Mouse (Mus musculus): ENCODE measurements around the gene Ccdc171. TPM values are rescaled to one million over a fixed set of nuclear protein-coding genes. Genes with fewer than 3 reads are reported as not detected.

The Ccdc171 gene
- polyA plus RNA-seq, 1 experiment = 1.5 TPM

DNA sequence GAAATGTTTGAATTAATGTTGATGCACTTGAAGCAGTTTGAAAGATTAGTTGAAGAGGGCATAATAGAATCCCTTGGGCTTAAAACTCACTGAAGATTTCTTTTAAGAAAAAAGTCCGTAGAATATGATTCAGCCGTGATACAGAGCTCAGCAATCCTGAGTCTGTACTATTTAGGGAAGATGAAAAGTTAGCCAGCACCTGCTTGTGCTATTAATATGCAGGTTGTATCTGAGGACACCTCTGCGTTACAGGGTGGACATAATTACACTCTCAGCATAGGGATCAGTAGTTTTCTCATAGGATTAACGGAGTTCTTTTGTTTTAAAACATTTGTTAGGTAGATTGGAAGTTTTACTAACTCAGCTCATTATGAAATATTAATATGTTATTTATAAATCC, 291.6 kb downstream of the Ccdc171 start:
- TF ChIP-seq POLR2A (IDR thresholded peaks at IDR 0.05; ENCODE audit: borderline replicate concordance, extremely low read depth, low read depth, low read length) (no peak), CTCF (IDR thresholded peaks at IDR 0.05; ENCODE audit: insufficient read depth, low read length) (no peak)
- WGBS = 93% methylated on average over 4 of the region's 4 CpGs
- Histone ChIP-seq H3K4me3 (replicated peaks; ENCODE audit: extremely low read depth, low read depth, low read length) (no peak overlapping the region), H3K4me1 (ENCODE audit: control insufficient read depth, insufficient read depth, low read length) (no peaks in the 10 kb centered on the region)
- no peak for DNase-seq

DNA sequence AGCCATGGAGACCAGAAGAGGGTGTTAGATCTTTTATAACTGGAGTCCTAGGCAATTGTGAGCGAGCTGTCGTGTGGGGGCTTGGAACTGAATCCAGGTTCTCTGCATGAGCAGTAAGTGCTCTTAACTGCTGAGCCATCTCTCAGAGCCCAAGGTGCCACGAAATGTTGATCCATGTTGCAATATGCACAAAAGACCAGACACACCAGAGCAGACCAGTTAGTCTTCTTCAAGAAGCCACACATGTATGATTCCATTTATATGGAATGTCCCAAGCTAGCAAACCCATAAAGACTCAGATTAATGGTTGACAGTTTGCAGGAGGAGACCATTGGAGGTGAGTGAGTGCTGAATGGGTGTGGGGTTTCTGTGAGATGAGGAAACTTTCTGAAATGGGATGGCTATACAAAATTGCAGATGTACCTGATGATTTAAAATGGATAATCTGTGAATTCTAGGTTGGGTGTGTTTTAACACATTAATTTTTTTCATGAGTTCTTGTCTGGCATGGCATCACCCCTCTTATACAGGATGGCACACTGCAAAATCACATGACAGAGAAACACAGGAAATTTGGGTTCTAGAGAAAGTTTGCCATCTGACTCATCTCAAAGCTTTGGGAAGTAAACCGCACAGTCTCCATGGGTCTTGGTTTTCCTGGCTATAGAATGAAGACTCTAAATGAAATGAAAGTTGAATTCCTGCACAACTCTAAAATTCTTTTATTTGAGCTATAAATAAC, 304.5 kb downstream of the Ccdc171 start:
- no peaks in the 10 kb centered on the region for H3K4me1 ChIP-seq (ENCODE audit: control insufficient read depth, insufficient read depth, low read length)
- DNase-seq = no peak
- H3K4me3 ChIP-seq (replicated peaks; ENCODE audit: extremely low read depth, low read depth, low read length) = no peak overlapping the region
- TF ChIP-seq CTCF (IDR thresholded peaks at IDR 0.05; ENCODE audit: insufficient read depth, low read length) = no peak
- WGBS = 87% methylated on average over 4 of the region's 4 CpGs

DNA sequence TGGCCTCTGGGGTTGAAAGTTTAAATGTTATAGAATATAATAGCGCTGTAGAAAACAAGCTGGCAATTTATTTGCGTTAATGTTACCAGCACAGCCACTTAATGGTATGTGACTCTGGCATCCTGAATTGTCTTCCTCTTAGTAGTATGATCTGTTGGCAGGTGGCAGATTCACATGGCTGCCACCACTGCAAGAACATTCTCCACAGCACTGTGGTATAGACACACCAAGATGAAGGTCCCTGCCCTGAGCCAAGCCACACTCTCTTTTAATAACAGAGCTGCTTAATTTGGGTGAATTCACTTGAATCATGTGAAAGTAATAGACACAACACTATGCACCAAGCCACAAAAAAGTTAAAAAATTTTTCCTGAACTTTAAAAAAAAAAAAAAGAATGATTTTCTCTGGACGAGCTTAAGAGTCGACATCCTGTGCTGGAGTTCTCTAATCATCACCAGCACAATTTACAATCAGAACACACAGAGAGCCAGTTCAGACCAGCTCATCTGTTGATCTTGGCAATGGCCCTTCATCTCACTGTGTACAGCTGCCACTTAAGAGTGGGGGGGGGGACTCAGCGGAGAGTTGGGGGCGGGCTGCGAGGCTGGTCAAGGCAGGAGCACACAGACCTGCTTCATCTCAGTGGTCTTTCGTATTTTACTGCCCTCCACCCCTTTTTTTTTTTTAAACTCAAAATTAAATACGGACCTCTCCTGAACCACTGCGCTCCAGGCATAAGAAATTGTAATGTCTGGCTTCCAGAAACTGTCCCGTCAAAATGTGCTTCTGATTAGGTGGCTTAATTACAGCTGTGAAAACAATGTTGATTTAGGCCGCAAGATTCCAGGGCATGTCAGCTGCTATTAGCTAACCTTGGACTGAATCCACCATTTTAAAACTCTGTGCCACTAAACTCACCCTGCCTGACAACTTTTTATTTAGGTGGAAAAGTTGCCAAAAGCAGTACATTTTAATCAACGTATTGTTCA, 305.8 kb downstream of the Ccdc171 start:
- DNase-seq = no peak

DNA sequence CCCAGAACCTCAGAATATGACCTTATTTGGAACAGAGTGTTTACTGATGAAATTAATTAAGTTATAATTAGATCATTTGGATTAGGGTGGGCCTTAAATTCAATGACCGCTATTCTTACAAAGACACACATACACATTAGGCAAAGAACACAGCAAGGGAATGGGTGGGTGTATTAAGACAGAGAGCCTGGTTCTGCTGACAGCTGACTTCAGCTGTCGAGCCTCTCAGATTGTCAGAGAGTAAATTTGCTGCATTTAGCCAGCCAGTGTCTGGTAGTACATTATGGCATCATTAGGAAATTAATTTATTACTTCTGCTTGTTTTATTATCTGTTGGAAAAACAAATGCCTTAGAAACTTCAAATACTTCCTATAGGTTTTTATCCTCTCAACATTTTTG, 313.7 kb downstream of the Ccdc171 start:
- no peak for DNase-seq
- WGBS = 63% methylated on average over 2 of the region's 2 CpGs
- H3K4me1 ChIP-seq (ENCODE audit: control insufficient read depth, insufficient read depth, low read length) = no peaks in the 10 kb centered on the region
- no peak overlapping the region for H3K4me3 ChIP-seq (replicated peaks; ENCODE audit: extremely low read depth, low read depth, low read length)
- no peak for TF ChIP-seq POLR2A (IDR thresholded peaks at IDR 0.05; ENCODE audit: borderline replicate concordance, extremely low read depth, low read depth, low read length)
- no peak for TF ChIP-seq CTCF (IDR thresholded peaks at IDR 0.05; ENCODE audit: insufficient read depth, low read length)

More for the DNA sequence above, 305.8 kb downstream of the Ccdc171 start:
- no peak for TF ChIP-seq POLR2A (IDR thresholded peaks at IDR 0.05; ENCODE audit: borderline replicate concordance, extremely low read depth, low read depth, low read length)
- no peak for TF ChIP-seq CTCF (IDR thresholded peaks at IDR 0.05; ENCODE audit: insufficient read depth, low read length)
- 46% methylated on average over 13 of the region's 13 CpGs for WGBS
- no peaks in the 10 kb centered on the region for H3K4me1 ChIP-seq (ENCODE audit: control insufficient read depth, insufficient read depth, low read length)
- no peak overlapping the region for H3K4me3 ChIP-seq (replicated peaks; ENCODE audit: extremely low read depth, low read depth, low read length)

DNA sequence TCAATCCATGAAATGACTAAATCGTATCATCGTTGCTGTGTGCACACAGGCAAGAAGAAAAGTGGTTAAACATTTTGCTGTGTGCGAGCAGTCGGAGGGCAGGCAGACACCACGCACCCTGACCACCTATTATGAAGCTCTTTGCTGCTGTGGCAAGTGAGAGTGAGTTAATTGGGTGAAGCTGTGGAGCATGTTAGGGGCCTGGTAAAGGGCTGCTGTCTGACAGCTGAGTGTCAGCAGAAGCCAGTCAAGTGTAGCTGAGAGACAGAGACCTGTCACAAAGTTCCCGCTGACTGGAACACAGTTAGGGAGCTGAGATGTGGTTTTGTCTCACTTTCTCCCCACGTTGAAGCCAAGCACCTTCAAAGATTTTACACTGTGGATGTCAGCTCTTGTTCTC, 321.0 kb downstream of the Ccdc171 start:
- TF ChIP-seq CTCF (IDR thresholded peaks at IDR 0.05; ENCODE audit: insufficient read depth, low read length) (no peak), POLR2A (IDR thresholded peaks at IDR 0.05; ENCODE audit: borderline replicate concordance, extremely low read depth, low read depth, low read length) (no peak)
- no peak for DNase-seq
- H3K4me1 ChIP-seq (ENCODE audit: control insufficient read depth, insufficient read depth, low read length) = no peaks in the 10 kb centered on the region
- WGBS = 73% methylated on average over 7 of the region's 7 CpGs
- no peak overlapping the region for H3K4me3 ChIP-seq (replicated peaks; ENCODE audit: extremely low read depth, low read depth, low read length)

DNA sequence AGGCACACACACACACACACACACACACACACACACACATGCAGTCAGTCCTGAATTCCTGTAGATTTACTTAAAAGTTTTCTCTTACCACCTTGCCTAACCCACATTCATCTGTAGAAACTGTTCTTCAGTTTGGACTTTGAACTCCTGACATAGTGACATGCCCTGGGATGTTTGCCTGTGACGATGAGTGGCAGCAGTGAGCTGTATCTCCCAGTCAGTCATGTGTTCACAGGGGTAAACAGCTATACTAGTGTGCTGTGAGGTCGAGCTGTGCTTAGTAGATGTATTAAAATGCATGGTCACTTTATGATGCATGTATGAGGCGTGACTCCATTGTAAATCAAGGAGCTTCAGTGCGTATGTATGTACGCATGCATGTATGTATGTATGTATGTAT, 328.5 kb downstream of the Ccdc171 start:
- DNase-seq = no peak
- Histone ChIP-seq H3K4me3 (replicated peaks; ENCODE audit: extremely low read depth, low read depth, low read length) (no peak overlapping the region), H3K4me1 (ENCODE audit: control insufficient read depth, insufficient read depth, low read length) (no peaks in the 10 kb centered on the region)
- WGBS = 91% methylated on average over 5 of the region's 5 CpGs
- TF ChIP-seq POLR2A (IDR thresholded peaks at IDR 0.05; ENCODE audit: borderline replicate concordance, extremely low read depth, low read depth, low read length) (no peak), CTCF (IDR thresholded peaks at IDR 0.05; ENCODE audit: insufficient read depth, low read length) (no peak)

DNA sequence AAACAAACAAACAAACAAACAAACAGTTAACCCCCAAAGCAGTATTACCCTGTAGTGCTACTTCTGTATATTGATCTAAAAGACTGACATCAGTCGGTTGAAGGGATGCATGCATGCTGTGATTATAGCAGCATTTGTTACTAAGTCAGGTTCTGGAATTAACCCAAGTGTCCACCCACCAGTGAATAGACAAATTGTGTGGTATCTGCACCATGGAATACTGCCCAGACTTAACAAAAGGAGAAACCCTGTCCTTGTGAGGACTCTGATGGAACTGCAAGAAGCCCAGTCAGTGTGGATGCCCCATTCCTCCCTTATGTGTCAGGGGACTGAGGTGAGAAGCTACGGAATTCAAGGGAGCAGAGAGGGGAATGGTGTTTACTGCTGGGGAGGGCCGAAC, 336.4 kb downstream of the Ccdc171 start:
- WGBS = 61% methylated on average over 3 of the region's 3 CpGs
- no peak for TF ChIP-seq POLR2A (IDR thresholded peaks at IDR 0.05; ENCODE audit: borderline replicate concordance, extremely low read depth, low read depth, low read length)
- no peak for TF ChIP-seq CTCF (IDR thresholded peaks at IDR 0.05; ENCODE audit: insufficient read depth, low read length)
- DNase-seq = no peak
- no peak overlapping the region for H3K4me3 ChIP-seq (replicated peaks; ENCODE audit: extremely low read depth, low read depth, low read length)
- no peaks in the 10 kb centered on the region for H3K4me1 ChIP-seq (ENCODE audit: control insufficient read depth, insufficient read depth, low read length)

DNA sequence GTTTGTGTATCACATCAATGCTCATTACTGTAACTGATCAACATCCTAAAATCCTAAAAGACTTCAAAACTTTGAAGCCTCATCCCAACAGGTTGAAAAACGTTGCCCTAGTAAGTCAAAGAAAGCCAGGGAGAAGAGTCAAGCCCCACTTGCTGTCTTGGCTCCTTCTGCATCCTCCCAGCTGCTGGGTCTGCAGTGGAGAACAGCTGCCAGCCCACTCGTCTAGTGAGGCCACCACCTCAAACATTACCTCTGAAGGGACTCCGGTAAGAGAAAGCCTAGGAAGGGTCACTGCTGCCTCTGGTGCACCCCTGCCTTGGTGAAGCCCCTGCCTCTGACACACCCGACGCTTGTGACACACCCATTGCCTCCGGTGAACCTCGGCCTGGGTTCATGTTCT, 336.9 kb downstream of the Ccdc171 start:
- TF ChIP-seq CTCF (IDR thresholded peaks at IDR 0.05; ENCODE audit: insufficient read depth, low read length) (no peak), POLR2A (IDR thresholded peaks at IDR 0.05; ENCODE audit: borderline replicate concordance, extremely low read depth, low read depth, low read length) (no peak)
- WGBS = 75% methylated on average over 7 of the region's 7 CpGs
- Histone ChIP-seq H3K4me1 (ENCODE audit: control insufficient read depth, insufficient read depth, low read length) (no peaks in the 10 kb centered on the region), H3K4me3 (replicated peaks; ENCODE audit: extremely low read depth, low read depth, low read length) (no peak overlapping the region)
- no peak for DNase-seq

DNA sequence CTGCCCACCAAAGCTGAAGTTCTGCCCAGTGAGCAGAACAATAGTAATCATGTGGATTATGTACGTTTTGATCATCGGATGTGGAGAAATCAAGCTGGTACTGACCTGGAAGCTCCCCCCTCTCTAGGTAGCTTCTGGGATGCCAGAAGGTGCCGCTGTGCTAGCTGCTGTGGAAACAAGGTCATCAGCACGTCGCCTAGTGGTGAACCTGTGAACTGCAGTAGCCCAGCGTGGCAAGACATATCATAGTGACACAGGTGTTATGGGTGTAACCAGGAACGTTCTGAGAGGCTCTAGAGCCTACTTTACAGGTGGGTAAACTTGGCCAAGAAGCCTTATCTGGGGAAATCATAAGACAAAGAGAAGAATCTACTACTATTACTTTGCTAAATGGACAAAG, 351.3 kb downstream of the Ccdc171 start:
- no peak for TF ChIP-seq POLR2A (IDR thresholded peaks at IDR 0.05; ENCODE audit: borderline replicate concordance, extremely low read depth, low read depth, low read length)
- no peak for TF ChIP-seq CTCF (IDR thresholded peaks at IDR 0.05; ENCODE audit: insufficient read depth, low read length)
- H3K4me1 ChIP-seq (ENCODE audit: control insufficient read depth, insufficient read depth, low read length) = no peaks in the 10 kb centered on the region
- WGBS = 54% methylated on average over 7 of the region's 7 CpGs
- no peak for DNase-seq
- H3K4me3 ChIP-seq (replicated peaks; ENCODE audit: extremely low read depth, low read depth, low read length) = no peak overlapping the region

Data from lung, adult 2 months (tissue).